Mouse (Mus musculus) hindbrain, embryonic 11.5 days (tissue): ENCODE data around the gene Tmem217. TPM values are rescaled to one million over a fixed set of nuclear protein-coding genes. Genes with fewer than 3 reads are reported as not detected.

Source experiments
- ATAC-seq: fragments of 200-750 bp; cut with Nextera tagmentation; 2 replicates; pipeline ENCODE4 v1.8.0; 2017; ENCODE audit warnings: mild to moderate bottlenecking, moderate TSS enrichment, moderate library complexity; ENCODE audit not compliant: low FRiP score
- DNase-seq: peaks from one replicate; pipeline ENCODE4 v3.0.0-alpha.2; 2015; ENCODE audit warnings: low spot score
- H3K27ac ChIP-seq: fragments of 300-500 bp; sonication (generic); 2 replicates; pipeline ENCODE4 v1.5.1; 2014; ENCODE audit warnings: mild to moderate bottlenecking, low read depth, low read length
- H3K27me3 ChIP-seq: fragments of 300-500 bp; sonication (generic); 2 replicates; pipeline ENCODE4 v1.6.1; 2014; ENCODE audit warnings: mild to moderate bottlenecking, low read length, moderate library complexity, mixed read lengths; ENCODE audit not compliant: control insufficient read depth, insufficient read depth
- H3K36me3 ChIP-seq: fragments of 300-500 bp; sonication (generic); 2 replicates; pipeline ENCODE4 v1.6.1; 2014; ENCODE audit warnings: mild to moderate bottlenecking, low read length, moderate library complexity, mixed read lengths; ENCODE audit not compliant: control insufficient read depth, insufficient read depth
- H3K4me1 ChIP-seq: fragments of 300-500 bp; sonication (generic); replicated peaks from 2 replicates; pipeline ENCODE4 v1.6.1; 2014; ENCODE audit warnings: low read length, mixed read lengths; ENCODE audit not compliant: control insufficient read depth, insufficient read depth
- H3K4me2 ChIP-seq: fragments of 300-500 bp; sonication (generic); replicated peaks from 2 replicates; pipeline ENCODE4 v1.6.1; 2014; ENCODE audit warnings: mild to moderate bottlenecking, low read depth, low read length
- H3K4me3 ChIP-seq: fragments of 300-500 bp; sonication (generic); 2 replicates; pipeline ENCODE4 v1.5.1; 2014; ENCODE audit warnings: low read depth, low read length
- H3K9ac ChIP-seq: fragments of 300-500 bp; sonication (generic); 2 replicates; pipeline ENCODE4 v1.6.1; 2014; ENCODE audit warnings: low read depth, low read length
- H3K9me3 ChIP-seq: fragments of 300-500 bp; sonication (generic); 2 replicates; pipeline ENCODE4 v1.6.1; 2016; ENCODE audit warnings: low read length; ENCODE audit not compliant: control insufficient read depth
- WGBS: fragments of 180-500 bp; shearing (Covaris S2); extraction: QIAGEN DNeasy Blood & Tissue Kit; methylation state at CpG from one replicate; pipeline ENCODE4 v1.1.7; 2014; 5-methylcytosine and 5-hydroxymethylcytosine counted together
- polyA plus RNA-seq: library from polyadenylated mRNA; unstranded; fragments of >200 nt; fragmentation: Nextera tagmentation; extraction: Ambion mirVana; gene quantifications from 2 replicates; pipeline ENCODE4 v1.2.1, GENCODE M21; 2014

The Tmem217 gene
- polyA plus RNA-seq, 1 experiment from 2014 or later: 0.60 TPM

- ATAC-seq: no peak
- H3K9ac ChIP-seq: no peak overlapping the region
- peaks cover 5% of the 10 kb centered on the region; the same call in 1 of the 2 replicates for H3K36me3 ChIP-seq
- H3K9me3 ChIP-seq: no peaks in the 10 kb centered on the region
- 0 out of 2 replicates have a peak, but pooled peaks cover 2% of the 10 kb centered on the region for H3K4me1 ChIP-seq
- no peak for DNase-seq
- H3K4me3 ChIP-seq: no peak overlapping the region
- no peak overlapping the region for H3K4me2 ChIP-seq
- H3K27me3 ChIP-seq: no peaks in the 10 kb centered on the region
- WGBS: 94% methylated on average over 3 of the region's 3 CpGs
- no peak overlapping the region for H3K27ac ChIP-seq
Observed at GRCm38 (mm10) chr17:29497071-29497354, 55.2 kb downstream of the Tmem217 start.

- DNase-seq (no peak), ATAC-seq (no peak)
- no peak overlapping the region for H3K27ac ChIP-seq
- H3K27me3 ChIP-seq: no peaks in the 10 kb centered on the region
- no peaks in the 10 kb centered on the region for H3K9me3 ChIP-seq
- 84% methylated on average over 6 of the region's 6 CpGs for WGBS
- no peak overlapping the region for H3K4me3 ChIP-seq
- H3K4me1 ChIP-seq: 0 out of 2 replicates have a peak, but pooled peaks cover 2% of the 10 kb centered on the region
- no peak overlapping the region for H3K4me2 ChIP-seq
- H3K36me3 ChIP-seq: peaks cover 5% of the 10 kb centered on the region; the same call in 1 of the 2 replicates
- no peak overlapping the region for H3K9ac ChIP-seq
Observed at GRCm38 (mm10) chr17:29496211-29497070, 55.7 kb downstream of the Tmem217 start.

- no peak for ATAC-seq
- Histone ChIP-seq H3K4me3 (no peak overlapping the region), H3K9me3 (no peaks in the 10 kb centered on the region), H3K27ac (no peak overlapping the region), H3K4me1 (0 out of 2 replicates have a peak, but pooled peaks cover 2% of the 10 kb centered on the region), H3K9ac (no peak overlapping the region), H3K27me3 (no peaks in the 10 kb centered on the region), H3K36me3 (peaks cover 5% of the 10 kb centered on the region; the same call in 1 of the 2 replicates), H3K4me2 (no peak overlapping the region)
- 47% methylated on average over 7 of the region's 8 CpGs for WGBS
- no peak for DNase-seq
Observed at GRCm38 (mm10) chr17:29494732-29495076, 57.5 kb downstream of the Tmem217 start.

- 55% methylated on average over 10 of the region's 10 CpGs for WGBS
- Histone ChIP-seq H3K27ac (no peak overlapping the region), H3K4me2 (no peak overlapping the region), H3K36me3 (peaks cover 5% of the 10 kb centered on the region; the same call in 1 of the 2 replicates), H3K27me3 (no peaks in the 10 kb centered on the region), H3K4me3 (no peak overlapping the region), H3K4me1 (0 out of 2 replicates have a peak, but pooled peaks cover 2% of the 10 kb centered on the region), H3K9ac (no peak overlapping the region), H3K9me3 (no peaks in the 10 kb centered on the region)
- ATAC-seq (no peak), DNase-seq (no peak)
Observed at GRCm38 (mm10) chr17:29494062-29494731, 58.0 kb downstream of the Tmem217 start.

- WGBS: 78% methylated on average over 11 of the region's 11 CpGs
- 0 out of 2 replicates have a peak, but pooled peaks cover 2% of the 10 kb centered on the region for H3K4me1 ChIP-seq
- no peak overlapping the region for H3K27ac ChIP-seq
- H3K4me3 ChIP-seq: peak overlapping the region; percentile 94
- H3K27me3 ChIP-seq: no peaks in the 10 kb centered on the region
- H3K9me3 ChIP-seq: no peaks in the 10 kb centered on the region
- H3K36me3 ChIP-seq: peaks cover 5% of the 10 kb centered on the region; the same call in 1 of the 2 replicates
- ATAC-seq: no peak
- H3K4me2 ChIP-seq: peak overlapping the region; percentile 89; the same call in 1 of the 2 replicates
- H3K9ac ChIP-seq: no peak overlapping the region
- DNase-seq: no peak
Observed at GRCm38 (mm10) chr17:29493461-29493980, 58.7 kb downstream of the Tmem217 start.

- H3K27ac ChIP-seq: peak overlapping the region; percentile 90; the same call in 1 of the 2 replicates
- H3K9ac ChIP-seq: peak overlapping the region; percentile 96
- peak overlapping the region; percentile 94 for H3K4me3 ChIP-seq
- WGBS: 3% methylated on average over 22 of the region's 22 CpGs
- peaks cover 5% of the 10 kb centered on the region; the same call in 1 of the 2 replicates for H3K36me3 ChIP-seq
- peak overlapping the region; percentile 89 for H3K4me2 ChIP-seq
- no peaks in the 10 kb centered on the region for H3K27me3 ChIP-seq
- ATAC-seq (no peak), DNase-seq (peak; percentile 73)
- H3K4me1 ChIP-seq: 0 out of 2 replicates have a peak, but pooled peaks cover 2% of the 10 kb centered on the region
- H3K9me3 ChIP-seq: no peaks in the 10 kb centered on the region
Observed at GRCm38 (mm10) chr17:29492269-29493191, 59.7 kb downstream of the Tmem217 start.

GRCm38 (mm10) chr17:29491591-29492268, 60.5 kb downstream of the Tmem217 start:
- H3K4me1 ChIP-seq: 0 out of 2 replicates have a peak, but pooled peaks cover 2% of the 10 kb centered on the region
- WGBS: under 1% methylated on average over 48 of the region's 48 CpGs
- H3K36me3 ChIP-seq: peaks cover 5% of the 10 kb centered on the region; the same call in 1 of the 2 replicates
- H3K27me3 ChIP-seq: no peaks in the 10 kb centered on the region
- no peaks in the 10 kb centered on the region for H3K9me3 ChIP-seq
- peak overlapping the region; percentile 94 for H3K4me3 ChIP-seq
- ATAC-seq: peak; percentile 6; the same call in 1 of the 2 replicates
- peak overlapping the region; percentile 96 for H3K9ac ChIP-seq
- peak overlapping the region; percentile 90 for H3K27ac ChIP-seq
- peak overlapping the region; percentile 89 for H3K4me2 ChIP-seq
- DNase-seq: peak; percentile 72
